Mouse (Mus musculus) frontal cortex, postnatal 36 days (tissue): ENCODE measurements at regions not wholly inside any gene's neighbourhood (a gene's known extent, or its start where the extent isn't known, plus 50 kb on each side); places are given as distances from the start of the nearest gene placed in this dataset.
"Not testable (repeated sequence)": the region's sequence is repeated elsewhere in the genome, so short reads cannot be mapped to it uniquely, and the experiment has no call there.

Experiments used
- DNase-seq, 2 experiments: peaks; one replicate each; pipeline ENCODE4 v3.0.0; 2022; ENCODE audit warnings: low spot score in 2 of 2

GRCm38 (mm10) chr3:7079073-7079472, 458.8 kb upstream of the 1700008P02Rik start:
- no peak for DNase-seq

- no peak for DNase-seq
Observed at GRCm38 (mm10) chr3:7076850-7077249, 456.6 kb upstream of the 1700008P02Rik start.

- DNase-seq: no peak
Observed at GRCm38 (mm10) chr3:7074488-7074887, 454.2 kb upstream of the 1700008P02Rik start.

- no peak for DNase-seq
Observed at GRCm38 (mm10) chr3:7041372-7042057, 421.3 kb upstream of the 1700008P02Rik start.

- DNase-seq: no peak
Observed at GRCm38 (mm10) chr3:7035833-7036232, 415.6 kb upstream of the 1700008P02Rik start.

- DNase-seq: peak; percentile 37 to 53
Observed at GRCm38 (mm10) chr3:7027845-7028244, 407.6 kb upstream of the 1700008P02Rik start.

GRCm38 (mm10) chr3:7014345-7014973, 394.2 kb upstream of the 1700008P02Rik start:
- no peak for DNase-seq

GRCm38 (mm10) chr3:7013516-7013915, 393.3 kb upstream of the 1700008P02Rik start:
- DNase-seq: no peak

GRCm38 (mm10) chr3:7010294-7011087, 390.2 kb upstream of the 1700008P02Rik start:
- peak in 1 of 2 experiments; percentile 9 for DNase-seq

- no peak for DNase-seq
Observed at GRCm38 (mm10) chr3:7008671-7009217, 388.5 kb upstream of the 1700008P02Rik start.

- no peak for DNase-seq
Observed at GRCm38 (mm10) chr3:7007811-7008359, 387.6 kb upstream of the 1700008P02Rik start.

- not testable (repeated sequence) for DNase-seq
Observed at GRCm38 (mm10) chr3:6991735-6992134, 371.5 kb upstream of the 1700008P02Rik start.

GRCm38 (mm10) chr3:6984918-6985317, 364.7 kb upstream of the 1700008P02Rik start:
- DNase-seq: no peak

- no peak for DNase-seq
Observed at GRCm38 (mm10) chr3:6957681-6958080, 337.4 kb upstream of the 1700008P02Rik start.

GRCm38 (mm10) chr3:6932535-6933103, 312.4 kb upstream of the 1700008P02Rik start:
- DNase-seq: no peak

- no peak for DNase-seq
Observed at GRCm38 (mm10) chr3:6926737-6927136, 306.5 kb upstream of the 1700008P02Rik start.

- DNase-seq: not testable (repeated sequence)
Observed at GRCm38 (mm10) chr3:6922647-6923046, 302.4 kb upstream of the 1700008P02Rik start.

- no peak for DNase-seq
Observed at GRCm38 (mm10) chr3:6920253-6920652, 300.0 kb upstream of the 1700008P02Rik start.

GRCm38 (mm10) chr3:6887936-6888335, 267.7 kb upstream of the 1700008P02Rik start:
- DNase-seq: no peak

- no peak for DNase-seq
Observed at GRCm38 (mm10) chr3:6887053-6887700, 266.9 kb upstream of the 1700008P02Rik start.
